Mouse (Mus musculus): Measurements from ENCODE around the gene Pdk2. TPM values are rescaled to one million over a fixed set of nuclear protein-coding genes. Genes with fewer than 3 reads are reported as not detected.
"Not testable (repeated sequence)": the region's sequence is repeated elsewhere in the genome, so short reads cannot be mapped to it uniquely, and the experiment has no call there.

The Pdk2 gene
- total RNA-seq, 4 experiments from 2014 or later: 469 to 545 (median 504) TPM

DNA sequence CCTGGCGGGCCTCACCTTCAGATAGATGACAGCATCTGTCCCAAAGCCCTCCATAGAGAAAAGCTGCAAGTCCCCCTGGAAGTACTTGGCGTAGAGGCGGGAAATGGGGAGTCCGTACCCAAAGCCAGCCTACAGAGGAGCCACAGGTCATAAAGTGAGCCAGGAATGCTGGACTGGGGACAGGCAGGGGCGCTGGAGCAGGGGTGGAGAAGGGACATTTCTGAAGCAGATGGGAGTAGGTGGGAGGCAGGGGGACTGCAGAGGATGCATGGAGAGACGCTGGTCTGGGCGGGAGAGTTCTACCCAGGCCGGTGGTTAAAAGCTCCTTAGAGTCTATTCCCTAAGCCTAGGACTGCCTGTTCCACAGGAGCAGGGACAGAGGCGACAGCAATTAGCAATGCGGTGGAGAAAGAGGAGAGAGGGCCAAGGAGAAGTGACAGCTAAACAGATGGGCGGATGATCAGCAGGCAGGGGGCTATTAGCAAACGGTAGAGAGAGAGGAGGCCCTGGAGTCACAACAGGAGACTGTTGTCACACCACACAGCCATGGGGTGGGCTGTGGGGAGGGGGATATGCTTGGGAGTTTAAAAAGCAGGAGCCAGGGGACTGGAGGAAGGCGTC, 13.2 kb downstream of the Pdk2 start:
- no peak for DNase-seq (ENCODE audit: low spot score)

DNA sequence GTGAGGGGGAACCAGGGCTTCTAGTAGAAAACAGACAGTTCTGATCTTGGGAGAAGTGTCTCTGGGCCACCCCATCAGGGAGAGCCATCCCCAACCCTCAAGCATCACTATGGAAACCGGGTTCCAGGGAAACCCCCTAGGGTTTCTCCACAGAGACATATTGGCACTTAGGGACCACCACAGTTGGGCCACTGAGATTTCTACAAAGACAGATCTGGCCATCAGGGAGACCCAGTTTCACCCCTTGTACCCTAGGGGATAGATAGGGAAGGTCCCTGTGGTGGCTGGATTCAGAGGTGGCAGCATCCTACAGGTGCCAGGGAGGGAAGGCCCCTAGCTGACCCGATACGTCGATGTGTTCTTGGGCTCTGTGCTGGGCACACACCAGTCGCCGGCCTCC, 14.3 kb downstream of the Pdk2 start:
- DNase-seq (ENCODE audit: low spot score): no peak

DNA sequence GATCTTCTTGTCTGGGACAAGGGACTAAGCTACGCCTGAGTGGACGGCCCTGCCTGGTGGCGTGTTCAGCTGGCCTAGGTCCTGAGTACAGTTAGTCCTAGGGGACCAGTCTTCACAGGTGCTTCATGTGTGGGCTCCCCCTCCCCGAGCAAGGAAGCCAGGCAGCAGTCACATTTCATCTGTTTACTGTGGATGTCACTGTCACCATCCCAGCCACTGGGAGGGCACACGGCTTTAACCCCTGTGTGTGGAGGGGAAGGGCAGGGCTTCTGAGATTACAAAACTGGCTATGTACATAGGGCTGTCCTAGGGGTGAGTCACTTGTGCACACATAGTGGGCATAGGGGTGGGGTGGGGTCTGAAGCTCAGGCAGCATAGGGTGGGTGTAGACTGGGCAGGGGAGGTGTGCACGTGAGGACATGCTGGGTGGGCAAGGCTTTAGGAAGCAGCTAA, 15.0 kb downstream of the Pdk2 start:
- DNase-seq (ENCODE audit: low spot score): no peak

GRCm38 (mm10) chr11:95025227-95026012, 15.7 kb downstream of the Pdk2 start:
- DNase-seq (ENCODE audit: low spot score): no peak

DNA sequence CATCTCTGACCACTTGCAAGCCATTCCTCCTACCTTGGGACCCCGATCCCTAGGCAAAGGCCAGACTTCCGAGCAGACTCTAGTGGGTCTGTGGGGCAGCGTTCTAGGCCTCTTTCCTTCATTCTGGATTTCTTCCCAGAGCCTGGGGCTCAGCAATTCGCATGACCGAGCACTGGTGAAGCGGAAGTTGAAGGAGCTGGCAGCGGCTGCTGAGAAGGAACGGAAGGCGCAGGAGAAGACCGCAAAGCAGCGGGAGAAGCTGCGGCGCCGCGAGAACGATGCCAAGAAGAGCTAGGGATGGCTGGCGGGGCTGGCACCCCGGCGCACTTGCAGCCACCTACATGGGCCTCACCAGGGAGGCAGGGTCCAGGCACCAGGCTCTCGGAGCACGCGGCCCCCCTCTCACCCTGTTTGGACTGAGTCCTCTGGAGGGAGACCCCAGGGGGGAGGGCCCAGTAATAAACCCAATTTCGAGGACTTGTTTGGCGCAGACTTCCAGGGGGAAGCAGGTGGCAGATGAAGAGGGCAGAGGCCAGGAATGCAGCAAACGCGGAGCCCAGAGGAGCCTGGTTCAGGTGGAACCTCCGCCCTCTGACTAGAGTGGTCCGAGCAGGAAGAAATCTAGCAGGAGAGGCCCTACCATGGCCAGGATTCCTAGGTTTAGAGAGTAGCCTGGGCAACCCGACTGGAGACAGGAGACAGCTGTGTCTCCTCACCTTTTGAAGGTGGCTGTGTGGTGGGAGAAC, 16.5 kb downstream of the Pdk2 start:
- DNase-seq (ENCODE audit: low spot score): no peak

GRCm38 (mm10) chr11:95023481-95023880, 17.7 kb downstream of the Pdk2 start:
- DNase-seq (ENCODE audit: low spot score): no peak

DNA sequence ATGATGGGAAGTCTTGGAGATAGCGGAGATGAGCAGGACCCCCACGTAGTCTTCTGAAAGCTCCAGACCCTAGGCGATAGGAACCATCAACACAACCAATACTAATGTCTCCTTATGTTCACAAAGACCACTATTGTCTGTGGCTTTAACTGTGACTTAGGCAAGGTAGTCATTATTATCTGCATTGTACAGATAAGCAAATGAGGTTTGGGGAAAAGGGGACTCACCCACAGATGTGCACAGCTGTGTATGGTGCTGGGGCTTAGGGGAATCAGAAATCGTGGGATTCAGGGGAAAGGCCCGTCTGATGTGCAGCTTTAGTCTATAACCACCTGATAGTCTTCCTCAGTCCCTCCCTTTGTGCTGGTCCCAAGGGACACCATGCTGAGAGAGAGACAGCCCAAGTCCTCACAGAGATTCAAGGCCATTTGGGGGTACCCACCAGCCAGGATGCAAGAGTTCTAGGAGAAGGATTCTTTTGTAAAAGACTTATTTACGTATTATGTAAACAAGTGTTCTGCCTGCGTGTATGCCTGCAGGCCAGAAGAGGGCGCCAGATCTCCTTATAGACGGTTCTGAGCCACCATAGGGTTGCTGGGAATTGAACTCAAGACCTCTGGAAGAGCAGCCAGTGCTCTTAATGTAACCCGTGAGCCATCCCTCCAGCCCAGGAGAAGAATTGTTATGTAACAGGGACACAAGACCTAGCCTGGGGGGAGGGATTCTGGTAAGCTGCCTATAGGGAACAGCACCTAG, 18.7 kb downstream of the Pdk2 start:
- DNase-seq (ENCODE audit: low spot score): no peak

GRCm38 (mm10) chr11:95015484-95015883, 25.7 kb downstream of the Pdk2 start:
- DNase-seq (ENCODE audit: low spot score): no peak

DNA sequence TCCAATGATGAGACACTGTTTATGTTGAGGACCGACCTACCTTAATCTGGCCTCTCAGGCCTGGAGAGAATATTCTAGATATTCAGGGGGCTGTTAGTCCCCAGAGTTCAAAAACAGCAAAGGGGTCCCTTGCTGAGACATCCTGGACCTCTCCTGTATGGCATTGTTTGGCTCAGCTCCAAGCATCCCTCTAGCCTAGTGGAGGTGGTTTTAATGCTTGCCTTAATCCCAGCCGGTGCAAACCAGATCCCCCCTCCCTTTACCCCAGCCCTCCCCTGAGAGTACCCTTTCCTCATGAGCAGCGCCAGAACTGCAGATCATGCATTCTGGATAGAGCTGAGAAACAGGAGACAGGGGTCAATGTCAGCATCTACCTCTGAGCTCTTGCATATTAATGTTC, 28.7 kb downstream of the Pdk2 start:
- no peak for DNase-seq (ENCODE audit: low spot score)

GRCm38 (mm10) chr11:95012075-95012474, 29.1 kb downstream of the Pdk2 start:
- no peak for DNase-seq (ENCODE audit: low spot score)

DNA sequence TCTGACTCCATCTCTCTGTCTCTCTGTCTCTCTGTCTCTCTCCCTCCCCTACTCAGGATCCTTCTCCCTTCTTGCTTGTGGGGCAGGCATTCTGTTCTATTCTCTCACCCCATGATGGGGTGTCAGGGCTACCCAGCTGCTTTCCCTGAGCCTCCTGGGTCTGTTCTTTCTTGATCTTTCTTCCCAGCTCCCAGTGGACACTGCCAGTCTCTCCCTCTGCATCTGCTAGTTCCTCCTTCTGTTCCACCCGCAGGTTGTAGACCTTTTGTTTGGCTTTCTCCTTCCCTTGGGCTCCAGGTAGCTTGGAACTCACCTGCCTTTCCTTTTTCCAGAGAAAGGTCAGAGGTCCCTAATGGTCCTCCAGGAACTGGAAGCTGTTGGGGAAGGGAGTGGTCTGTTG, 29.7 kb downstream of the Pdk2 start:
- no peak for DNase-seq (ENCODE audit: low spot score)

GRCm38 (mm10) chr11:95010841-95011403, 30.2 kb downstream of the Pdk2 start:
- not testable (repeated sequence) for DNase-seq (ENCODE audit: low spot score)

- DNase-seq (ENCODE audit: low spot score): no peak
Measured at GRCm38 (mm10) chr11:95010141-95010739, 30.9 kb downstream of the Pdk2 start.

DNA sequence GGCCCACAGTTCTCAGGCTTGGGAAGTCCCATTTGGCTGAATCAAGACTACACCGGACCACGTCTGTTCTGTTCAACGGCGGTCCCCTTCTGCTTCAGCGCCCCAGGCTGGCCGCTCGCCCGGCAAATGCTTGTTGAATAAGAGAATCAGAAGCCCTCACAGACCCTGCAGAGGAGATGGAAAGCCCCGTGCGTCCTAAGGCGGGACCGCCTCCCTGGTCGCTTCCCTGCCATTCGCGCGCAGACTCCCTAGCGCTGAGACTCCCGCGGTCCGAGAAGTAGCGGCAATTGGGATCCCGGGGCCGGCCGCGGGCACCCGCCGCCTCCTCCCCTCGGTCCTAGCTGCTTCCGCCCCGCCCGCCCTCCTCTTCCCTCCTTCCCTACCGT, 31.5 kb downstream of the Pdk2 start, which contains the start of gene Samd14:
TSS of gene Samd14 (plus strand) at position 251 of the 386 bp plus-strand sequence.
- DNase-seq (ENCODE audit: low spot score): no peak

GRCm38 (mm10) chr11:95008661-95009628, 32.2 kb downstream of the Pdk2 start:
- DNase-seq (ENCODE audit: low spot score): no peak

DNA sequence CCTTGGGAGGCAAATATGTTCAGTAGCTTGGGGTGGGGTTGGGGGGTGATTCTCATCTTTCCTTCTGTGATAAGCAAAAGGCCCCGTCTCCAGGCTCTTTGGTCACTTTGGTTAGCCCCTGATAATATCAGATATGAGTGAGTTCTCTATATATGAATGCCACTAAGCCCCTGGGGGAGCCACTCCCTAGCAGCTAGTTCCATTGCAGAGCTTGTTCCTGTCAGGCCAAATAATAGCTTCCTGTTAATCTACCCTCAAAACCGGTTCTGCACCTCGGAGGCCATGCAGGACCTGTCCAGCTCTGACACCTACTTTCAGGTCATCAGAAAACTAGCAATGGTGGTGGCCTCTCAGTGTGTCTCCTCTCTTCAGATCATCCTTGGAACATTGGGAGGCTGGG, 33.7 kb downstream of the Pdk2 start:
- no peak for DNase-seq (ENCODE audit: low spot score)

- peak; percentile 75 for DNase-seq (ENCODE audit: low spot score)
Measured at GRCm38 (mm10) chr11:95006525-95007219, 34.5 kb downstream of the Pdk2 start.

GRCm38 (mm10) chr11:95006038-95006437, 35.1 kb downstream of the Pdk2 start:
- DNase-seq (ENCODE audit: low spot score): no peak

- DNase-seq (ENCODE audit: low spot score): no peak
Measured at GRCm38 (mm10) chr11:95004937-95005198, 36.3 kb downstream of the Pdk2 start.

All from heart, adult 8-10 months (tissue).